Mouse (Mus musculus) cerebellum, adult 2 months (tissue): ENCODE data around the gene Fam160b1.

Experiments
- CTCF ChIP-seq: fragments of 200-500 bp; IDR thresholded peaks from 2 replicates; pipeline ENCODE4 v1.5.1; 2011; ENCODE audit warnings: low read depth, mild to moderate bottlenecking, control low read depth, low read length, moderate library complexity, borderline replicate concordance; ENCODE audit not compliant: insufficient read depth
- POLR2A ChIP-seq: fragments of 200-500 bp; IDR thresholded peaks from 2 replicates; pipeline ENCODE4 v1.6.1; 2011; ENCODE audit warnings: low read length, control low read depth, borderline replicate concordance; ENCODE audit not compliant: insufficient read depth

GRCm38 (mm10) chr19:57431476-57431875, 71.0 kb downstream of the Fam160b1 start:
- TF ChIP-seq CTCF: no peak
- no peak for TF ChIP-seq POLR2A
